In genomic region chr9:116098724-116099595, GRCm38 (mm10) we compare ENCODE assay signal across 8 mouse cellular contexts.
DNase-seq lines count a peak whose midpoint lies in the region; ATAC-seq lines count a peak whose summit lies in the region.

No protein-coding gene starts in this region.

- 0 out of 2 replicates have a peak overlapping the region, but pooled peaks have one; percentile 25 for H3K4me2 ChIP-seq in kidney, embryonic 15.5 days

- no peaks in the 10 kb centered on the region for H3K9me3 ChIP-seq in kidney, embryonic 15.5 days (replicated peaks)

- peaks cover 26% of the 10 kb centered on the region for H3K4me1 ChIP-seq in kidney, embryonic 15.5 days

- ATAC-seq in common myeloid progenitor, adult 5-6 weeks (replicated peaks; ENCODE audit: low read depth, poor library complexity, severe bottlenecking), result peak; percentile 63
- peak; percentile 66; the same call in 1 of the 2 replicates for ATAC-seq in kidney, embryonic 15.5 days (replicated peaks; ENCODE audit: low FRiP score)
- ATAC-seq in megakaryocyte, adult 5-6 weeks (ENCODE audit: poor library complexity, severe bottlenecking), result peak; percentile 38
- ATAC-seq in inflammation-experienced regulatory T-cells, adult 6 months, result no peak

- H3K36me3 ChIP-seq in kidney, embryonic 15.5 days, result peaks cover 58% of the 10 kb centered on the region

- WGBS in kidney, embryonic 15.5 days, result 58% methylated on average over 16 of the region's 16 CpGs

- peak; percentile 64 to 67 for DNase-seq in layer of hippocampus, postnatal 10 days (ENCODE audit: low spot score in 2 of 2)
- no peak for DNase-seq in layer of hippocampus, postnatal 36 days
- DNase-seq in gastrocnemius, postnatal 4 days (ENCODE audit: low spot score in 2 of 2), result peak; percentile 50 to 72
- DNase-seq in thymus, postnatal 14 days, result no peak

- no peak overlapping the region for H3K4me3 ChIP-seq in kidney, embryonic 15.5 days (replicated peaks)

- H3K9ac ChIP-seq in kidney, embryonic 15.5 days, result no peak overlapping the region

- H3K27ac ChIP-seq in kidney, embryonic 15.5 days, result peak overlapping the region; percentile 52; the same call in 1 of the 2 replicates

- H3K27me3 ChIP-seq in kidney, embryonic 15.5 days, result no peaks in the 10 kb centered on the region

Comparison
In these comparisons a context has a peak if more than half of its experiments do, and no peak if none do; other contexts are left out.
1. DNase-seq: peak in layer of hippocampus, postnatal 10 days (2 of 2) and gastrocnemius, postnatal 4 days (2 of 2); none in layer of hippocampus, postnatal 36 days (0 of 2) and thymus, postnatal 14 days (single experiment).